Mouse (Mus musculus) limb, embryonic 14.5 days (tissue): ENCODE results near the gene Khdc4. TPM values are rescaled to one million over a fixed set of nuclear protein-coding genes. Genes with fewer than 3 reads are reported as not detected.
A peak's percentile ranks its signal among the peaks of the same experiment; 100 is the strongest.

Source experiments
- ATAC-seq: fragments of 200-750 bp; cut with Nextera tagmentation; 2 replicates; pipeline ENCODE4 v1.8.0; 2017; ENCODE audit warnings: low read depth, moderate number of reproducible peaks, moderate TSS enrichment; ENCODE audit not compliant: low FRiP score
- DNase-seq: peaks from one replicate; pipeline ENCODE4 v3.0.0-alpha.2; 2015; ENCODE audit warnings: low spot score
- H3K27ac ChIP-seq: fragments of 300-500 bp; sonication (generic); replicated peaks from 2 replicates; pipeline ENCODE4 v1.5.1; 2014; ENCODE audit warnings: low read depth, mild to moderate bottlenecking, low read length, moderate library complexity, mixed read lengths
- H3K27me3 ChIP-seq: fragments of 300-500 bp; sonication (generic); 2 replicates; pipeline ENCODE4 v1.6.1; 2014; ENCODE audit warnings: low read length, mixed read lengths; ENCODE audit not compliant: control insufficient read depth, insufficient read depth
- H3K36me3 ChIP-seq: fragments of 300-500 bp; sonication (generic); 2 replicates; pipeline ENCODE4 v1.6.1; 2014; ENCODE audit warnings: mild to moderate bottlenecking, low read length, moderate library complexity, mixed read lengths; ENCODE audit not compliant: control insufficient read depth, insufficient read depth
- H3K4me1 ChIP-seq: fragments of 300-500 bp; sonication (generic); 2 replicates; pipeline ENCODE4 v1.6.1; 2014; ENCODE audit warnings: antibody characterized with exemption, low read length, mixed read lengths; ENCODE audit not compliant: control insufficient read depth, insufficient read depth
- H3K4me2 ChIP-seq: fragments of 300-500 bp; sonication (generic); replicated peaks from 2 replicates; pipeline ENCODE4 v1.6.1; 2014; ENCODE audit warnings: low read depth, mild to moderate bottlenecking, low read length, moderate library complexity; ENCODE audit not compliant: severe bottlenecking
- H3K4me3 ChIP-seq: fragments of 300-500 bp; sonication (generic); replicated peaks from 2 replicates; pipeline ENCODE4 v1.5.1; 2014; ENCODE audit warnings: low read length
- H3K9ac ChIP-seq: fragments of 300-500 bp; sonication (generic); 2 replicates; pipeline ENCODE4 v1.6.1; 2014; ENCODE audit warnings: mild to moderate bottlenecking, low read depth, low read length, moderate library complexity; ENCODE audit not compliant: severe bottlenecking
- H3K9me3 ChIP-seq: fragments of 300-500 bp; sonication (generic); 2 replicates; pipeline ENCODE4 v1.6.1; 2016; ENCODE audit warnings: low read length; ENCODE audit not compliant: control insufficient read depth
- POLR2A ChIP-seq: fragments of 200-500 bp; IDR thresholded peaks from 2 replicates; pipeline ENCODE4 v1.8.0; 2012; ENCODE audit warnings: inconsistent platforms, mild to moderate bottlenecking, moderate library complexity, borderline replicate concordance; ENCODE audit not compliant: insufficient read depth, insufficient read length; ENCODE audit errors: extremely low read depth
- WGBS: fragments of 180-500 bp; shearing (Covaris S2); extraction: QIAGEN DNeasy Blood & Tissue Kit; methylation state at CpG from one replicate; pipeline ENCODE4 v1.1.7; 2014; 5-methylcytosine and 5-hydroxymethylcytosine counted together
- polyA plus RNA-seq, 2 experiments: library from polyadenylated mRNA; depleted of rRNA in 1 of 2; stranded (reverse) in 1 of 2; unstranded in 1 of 2; fragments of >200 nt; fragmentation: Nextera tagmentation in 1 of 2; extraction: Ambion mirVana in 1 of 2; gene quantifications; 2 replicates each; pipeline versions ENCODE4 v1.2.1 to v1.2.3; 2012 to 2014

Khdc4 gene
- polyA plus RNA-seq, 2 experiments: 78.0 to 144 TPM

DNA sequence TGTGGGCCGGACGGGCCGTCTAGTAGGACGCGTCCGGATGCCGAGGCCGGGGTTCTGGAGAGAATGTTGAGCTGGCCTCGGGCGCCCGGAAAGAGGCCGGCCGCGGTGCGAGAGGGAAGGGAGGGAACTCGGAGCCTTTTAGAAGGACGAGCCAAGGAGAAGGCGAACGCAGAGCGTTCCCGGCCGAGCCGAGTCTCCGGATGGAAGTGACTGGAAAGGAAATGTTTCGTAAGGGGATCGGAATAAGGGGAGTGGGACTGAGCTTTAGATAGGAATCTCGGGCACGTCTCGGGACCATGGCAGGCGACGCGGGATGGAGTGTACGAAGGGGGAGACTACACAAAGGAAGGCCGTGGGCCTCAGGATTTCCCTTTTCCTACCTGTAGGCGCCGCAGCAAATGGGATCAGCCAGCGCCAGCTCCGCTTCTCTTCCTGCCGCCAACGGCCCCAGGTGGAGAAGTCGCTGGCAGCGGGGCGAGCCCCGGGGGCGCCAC is 402 bp downstream of the Khdc4 start:
- no peaks in the 10 kb centered on the region for H3K9me3 ChIP-seq
- peak; percentile 64 for ATAC-seq
- H3K27ac ChIP-seq: peak overlapping the region; percentile 99
- peak overlapping the region; percentile 85 for H3K9ac ChIP-seq
- peak overlapping the region; percentile 81 for H3K4me2 ChIP-seq
- under 1% methylated on average over 35 of the region's 45 CpGs for WGBS
- H3K4me3 ChIP-seq: peak overlapping the region; percentile 88
- peaks cover 37% of the 10 kb centered on the region for H3K36me3 ChIP-seq
- DNase-seq: peak; percentile 58
- no peak for TF ChIP-seq POLR2A
- no peaks in the 10 kb centered on the region for H3K27me3 ChIP-seq
- H3K4me1 ChIP-seq: peaks cover 9% of the 10 kb centered on the region

DNA sequence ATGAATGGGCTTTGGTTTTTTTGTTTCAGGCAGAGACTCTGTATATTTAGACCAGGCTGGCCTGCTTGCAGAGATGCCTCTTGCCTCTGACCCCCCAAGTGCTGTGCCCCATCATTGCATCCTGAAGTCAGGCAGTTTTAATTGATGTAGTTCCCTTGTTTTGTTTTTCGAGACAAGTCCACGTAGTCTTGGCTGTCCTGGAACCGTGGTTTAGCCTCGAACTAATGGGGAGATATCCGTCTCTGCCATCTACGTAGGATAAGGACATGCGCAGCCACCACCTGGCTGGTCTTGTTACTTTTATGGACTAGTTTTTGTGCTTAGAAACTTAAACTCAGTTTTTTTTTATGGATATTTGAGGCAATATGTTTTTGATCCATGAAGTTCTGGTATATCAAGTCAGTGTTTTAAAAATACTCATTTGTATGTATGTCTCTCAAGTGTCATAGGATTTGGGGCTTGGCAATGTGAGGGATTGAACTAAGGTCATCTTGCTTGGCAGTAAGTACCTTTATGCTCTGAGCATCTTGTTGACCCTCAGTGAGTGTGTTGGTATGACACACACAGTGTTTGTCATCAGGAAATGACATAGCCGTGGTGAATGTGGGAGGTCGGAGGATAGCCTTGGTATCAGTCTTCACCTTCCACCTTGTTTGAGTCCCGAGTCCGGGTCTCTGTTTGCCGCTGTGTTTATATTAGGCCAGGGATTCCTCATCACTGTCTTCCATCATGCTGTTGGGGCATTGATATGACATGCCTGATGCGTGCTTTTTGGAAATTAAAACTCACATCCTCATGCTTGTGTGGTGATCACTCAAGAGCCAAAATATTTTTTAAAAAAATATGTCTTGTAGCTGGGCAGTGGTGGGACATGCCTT is 1.4 kb downstream of the Khdc4 start:
- TF ChIP-seq POLR2A: no peak

DNA sequence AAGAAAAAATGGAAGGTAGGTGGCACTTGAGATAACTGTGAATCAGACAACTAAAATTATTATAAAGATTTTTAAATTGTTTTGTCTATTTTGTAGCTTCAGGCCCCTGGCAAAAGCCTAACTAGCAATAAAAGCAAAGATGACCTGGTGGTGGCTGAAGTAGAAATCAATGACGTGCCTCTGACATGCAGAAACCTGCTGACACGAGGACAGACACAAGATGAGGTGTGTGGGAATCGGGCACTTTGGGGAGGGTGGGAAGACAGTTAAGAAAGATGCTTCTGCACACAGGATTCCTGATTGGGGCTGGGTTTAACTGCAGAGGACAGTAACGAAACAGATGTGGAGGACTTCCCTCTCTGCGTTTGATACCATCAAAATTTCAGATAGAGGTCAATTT is 3.5 kb downstream of the Khdc4 start:
- DNase-seq (no peak), ATAC-seq (no peak)
- H3K4me3 ChIP-seq: no peak overlapping the region
- peaks cover 65% of the 10 kb centered on the region for H3K36me3 ChIP-seq
- no peaks in the 10 kb centered on the region for H3K9me3 ChIP-seq
- H3K4me2 ChIP-seq: no peak overlapping the region
- no peak overlapping the region for H3K27ac ChIP-seq
- WGBS: 82% methylated on average over 5 of the region's 5 CpGs
- peaks cover 9% of the 10 kb centered on the region for H3K4me1 ChIP-seq
- H3K27me3 ChIP-seq: no peaks in the 10 kb centered on the region
- no peak overlapping the region for H3K9ac ChIP-seq
- TF ChIP-seq POLR2A: no peak

More for the DNA sequence above, 1.4 kb downstream of the Khdc4 start:
- H3K9ac ChIP-seq: peak overlapping the region; percentile 85
- no peaks in the 10 kb centered on the region for H3K27me3 ChIP-seq
- peak overlapping the region; percentile 99; the same call in 1 of the 2 replicates for H3K27ac ChIP-seq
- H3K4me2 ChIP-seq: peak overlapping the region; percentile 81
- H3K4me3 ChIP-seq: peak overlapping the region; percentile 88
- DNase-seq: no peak
- H3K36me3 ChIP-seq: peaks cover 45% of the 10 kb centered on the region
- H3K9me3 ChIP-seq: no peaks in the 10 kb centered on the region
- no peak for ATAC-seq
- peaks cover 9% of the 10 kb centered on the region for H3K4me1 ChIP-seq
- 40% methylated on average over 13 of the region's 13 CpGs for WGBS

DNA sequence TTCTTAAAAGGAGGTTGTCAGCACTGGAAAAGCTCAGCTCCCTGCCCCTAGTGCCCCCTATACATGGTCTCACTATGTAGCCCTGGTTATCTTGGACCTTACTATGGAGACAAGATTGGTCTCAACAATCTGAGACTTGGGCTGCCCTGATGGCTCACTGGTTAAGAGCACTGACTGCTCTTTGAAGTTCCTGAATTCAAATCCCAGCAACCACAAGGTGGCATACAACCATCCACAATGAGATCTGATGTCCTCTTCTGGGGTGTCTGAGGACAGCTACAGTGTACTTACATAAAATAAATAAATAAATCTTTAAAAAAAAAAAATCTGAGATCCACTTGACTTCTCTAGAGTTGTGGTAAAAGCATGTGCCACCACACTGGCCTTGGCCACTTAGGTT is 9.9 kb downstream of the Khdc4 start:
- Histone ChIP-seq H3K9me3 (no peaks in the 10 kb centered on the region), H3K36me3 (peaks cover 96% of the 10 kb centered on the region), H3K27me3 (no peaks in the 10 kb centered on the region), H3K4me1 (no peaks in the 10 kb centered on the region), H3K4me2 (no peak overlapping the region), H3K27ac (no peak overlapping the region), H3K9ac (no peak overlapping the region), H3K4me3 (no peak overlapping the region)
- no peak for TF ChIP-seq POLR2A
- DNase-seq (no peak), ATAC-seq (no peak)

DNA sequence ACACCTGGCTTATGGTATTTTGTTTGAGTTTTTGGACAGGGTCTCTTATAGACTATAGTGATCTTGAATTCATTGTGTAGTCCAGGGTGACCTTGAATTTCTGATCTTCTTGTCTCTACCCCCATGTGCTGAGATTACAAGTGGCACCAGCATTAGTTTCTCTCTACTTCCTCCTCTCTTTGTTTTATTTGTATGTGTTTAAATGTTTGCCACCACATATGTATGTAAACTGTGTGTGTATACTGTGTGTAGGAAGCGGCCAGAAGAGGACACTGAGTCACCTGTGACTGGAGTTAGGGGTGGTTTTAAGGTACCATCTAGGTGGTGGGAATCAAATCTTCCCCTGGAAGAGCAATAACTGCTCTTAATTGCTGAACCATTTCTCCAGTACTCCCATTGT is 12.4 kb downstream of the Khdc4 start:
- DNase-seq: no peak
- Histone ChIP-seq H3K27me3 (no peaks in the 10 kb centered on the region), H3K27ac (no peak overlapping the region), H3K9ac (no peak overlapping the region), H3K4me2 (no peak overlapping the region), H3K36me3 (peaks cover 94% of the 10 kb centered on the region), H3K9me3 (no peaks in the 10 kb centered on the region), H3K4me1 (no peaks in the 10 kb centered on the region), H3K4me3 (no peak overlapping the region)
- ATAC-seq: no peak
- TF ChIP-seq POLR2A: no peak
- 80% methylated on average over 1 of the region's 1 CpGs for WGBS
